ENCODE assay signal across 29 mouse cellular contexts in genomic region chr6:34073931-34074442, GRCm38 (mm10). TPM values are rescaled to one million over a fixed set of nuclear protein-coding genes. Genes with fewer than 3 reads are reported as not detected.
DNase-seq lines count a peak whose midpoint lies in the region; ATAC-seq and TF ChIP-seq lines count a peak whose summit lies in the region.
"Had no signal": no experiment of that assay in that cellular context is flagged by ENCODE, and none has a peak within 500 bp of the region (broad histone marks: within the 10 kb centered on the region; RNA-seq: fewer than 3 reads in every experiment).

No protein-coding gene starts in this region.

- no peak overlapping the region for H3K27ac ChIP-seq in intestine, postnatal 0 days (ENCODE audit: low read depth, low read length)
- no peak overlapping the region for H3K27ac ChIP-seq in intestine, embryonic 15.5 days
- H3K27ac ChIP-seq in layer of hippocampus, adult 2 months, result no peak overlapping the region
- H3K27ac ChIP-seq in thymus, adult 2 months (ENCODE audit: control insufficient read depth, insufficient read depth, low read length), result no peak overlapping the region
- no peak overlapping the region for H3K27ac ChIP-seq in stomach, postnatal 0 days (replicated peaks)
- H3K27ac ChIP-seq: embryonic facial prominence, embryonic 15.5 days; hindbrain, embryonic 12.5 days; limb, embryonic 15.5 days had no signal

- peak; percentile 41 for TF ChIP-seq CTCF in intestine, postnatal 0 days (IDR thresholded peaks at IDR 0.05; ENCODE audit: low read depth)
- peak; percentile 69 for TF ChIP-seq CTCF in layer of hippocampus, adult 2 months (conservative IDR thresholded peaks at IDR 0.05)
- no peak for TF ChIP-seq CTCF in thymus, adult 2 months (IDR thresholded peaks at IDR 0.05; ENCODE audit: borderline replicate concordance, control insufficient read depth, extremely low read depth, insufficient read depth, low read length, poor library complexity)
- peak; percentile 34 for TF ChIP-seq CTCF in stomach, postnatal 0 days (IDR thresholded peaks at IDR 0.05; ENCODE audit: low read depth)

- no peak overlapping the region for H3K4me3 ChIP-seq in intestine, postnatal 0 days (ENCODE audit: low read depth, low read length)
- H3K4me3 ChIP-seq in intestine, embryonic 15.5 days (replicated peaks), result no peak overlapping the region
- H3K4me3 ChIP-seq in layer of hippocampus, adult 2 months, result no peak overlapping the region
- no peak overlapping the region for H3K4me3 ChIP-seq in thymus, adult 2 months (ENCODE audit: control insufficient read depth, insufficient read depth, low read length)
- no peak overlapping the region for H3K4me3 ChIP-seq in stomach, postnatal 0 days (ENCODE audit: low read depth, low read length)
- H3K4me3 ChIP-seq: embryonic facial prominence, embryonic 15.5 days; heart, embryonic 12.5 days; hindbrain, embryonic 12.5 days; limb, embryonic 15.5 days had no signal

- peak in 1 of 2 experiments; percentile 28 for DNase-seq in layer of hippocampus, adult 2 months (ENCODE audit: low spot score in 2 of 2)
- DNase-seq in layer of hippocampus, adult 8-10 months (ENCODE audit: low spot score in 2 of 2), result no peak
- peak; percentile 25 for DNase-seq in thymus, postnatal 14 days
- no peak for DNase-seq in thymus, adult 2 months
- DNase-seq in stomach, postnatal 0 days (ENCODE audit: low spot score), result no peak
- DNase-seq in adrenal gland, postnatal 4 days (ENCODE audit: low spot score in 2 of 2), result no peak
- DNase-seq: adrenal gland, postnatal 14 days; B cell, adult 2 months; cerebellum, adult 11 months; cerebellum, adult 9-11 months; heart, postnatal 10 days; kidney, adult 18-20 months; kidney, postnatal 4 days; left cerebral cortex, postnatal 4 days; lung, adult 2 months; lung, postnatal 4 days; midbrain, embryonic 14.5 days; right cerebral cortex, postnatal 25 days; spleen, adult 18-20 months; thymus, postnatal 4 days had no signal

- H3K27me3 ChIP-seq in intestine, postnatal 0 days (replicated peaks; ENCODE audit: control insufficient read depth, insufficient read depth, low read length), result no peaks in the 10 kb centered on the region
- H3K27me3 ChIP-seq in intestine, embryonic 15.5 days (replicated peaks), result no peaks in the 10 kb centered on the region
- H3K27me3 ChIP-seq in thymus, adult 2 months (ENCODE audit: control insufficient read depth, insufficient read depth, low read length), result no peaks in the 10 kb centered on the region
- no peaks in the 10 kb centered on the region for H3K27me3 ChIP-seq in stomach, postnatal 0 days (ENCODE audit: control insufficient read depth, insufficient read depth, low read length)
- H3K27me3 ChIP-seq: embryonic facial prominence, embryonic 15.5 days; heart, embryonic 12.5 days; hindbrain, embryonic 12.5 days; limb, embryonic 15.5 days had no signal

- H3K9ac ChIP-seq in intestine, postnatal 0 days (ENCODE audit: low read depth, low read length), result no peak overlapping the region
- H3K9ac ChIP-seq in intestine, embryonic 15.5 days, result no peak overlapping the region
- H3K9ac ChIP-seq in stomach, postnatal 0 days (ENCODE audit: low read length), result no peak overlapping the region
- H3K9ac ChIP-seq: embryonic facial prominence, embryonic 15.5 days; heart, embryonic 12.5 days; hindbrain, embryonic 12.5 days; limb, embryonic 15.5 days had no signal

- 85% methylated on average over 3 of the region's 3 CpGs for WGBS in intestine, postnatal 0 days
- WGBS in intestine, embryonic 15.5 days, result 90% methylated on average over 3 of the region's 3 CpGs
- WGBS in thymus, adult 2 months, result 92% methylated on average over 3 of the region's 3 CpGs
- 85% methylated on average over 3 of the region's 3 CpGs for WGBS in stomach, postnatal 0 days

- H3K4me2 ChIP-seq in intestine, postnatal 0 days (replicated peaks; ENCODE audit: low read depth), result no peak overlapping the region
- H3K4me2 ChIP-seq in intestine, embryonic 15.5 days (replicated peaks), result no peak overlapping the region
- no peak overlapping the region for H3K4me2 ChIP-seq in stomach, postnatal 0 days (replicated peaks; ENCODE audit: low read depth)
- H3K4me2 ChIP-seq: embryonic facial prominence, embryonic 15.5 days; heart, embryonic 12.5 days; hindbrain, embryonic 12.5 days; limb, embryonic 15.5 days had no signal

- no peaks in the 10 kb centered on the region for H3K9me3 ChIP-seq in intestine, postnatal 0 days (ENCODE audit: control insufficient read depth)
- H3K9me3 ChIP-seq in intestine, embryonic 15.5 days, result no peaks in the 10 kb centered on the region
- no peaks in the 10 kb centered on the region for H3K9me3 ChIP-seq in stomach, postnatal 0 days (ENCODE audit: control insufficient read depth, low read length)
- H3K9me3 ChIP-seq: embryonic facial prominence, embryonic 15.5 days; heart, embryonic 12.5 days; hindbrain, embryonic 12.5 days; limb, embryonic 15.5 days had no signal

- no peaks in the 10 kb centered on the region for H3K4me1 ChIP-seq in intestine, postnatal 0 days (replicated peaks; ENCODE audit: control insufficient read depth, insufficient read depth, low read length)
- H3K4me1 ChIP-seq in intestine, embryonic 15.5 days (replicated peaks), result no peaks in the 10 kb centered on the region
- no peaks in the 10 kb centered on the region; the same call in 1 of the 2 replicates for H3K4me1 ChIP-seq in thymus, adult 2 months (replicated peaks; ENCODE audit: control insufficient read depth, insufficient read depth, low read length)
- no peaks in the 10 kb centered on the region for H3K4me1 ChIP-seq in stomach, postnatal 0 days (replicated peaks; ENCODE audit: control insufficient read depth, insufficient read depth)
- H3K4me1 ChIP-seq: embryonic facial prominence, embryonic 15.5 days; hindbrain, embryonic 12.5 days had no signal

- ATAC-seq in intestine, postnatal 0 days, result no peak
- no peak for ATAC-seq in intestine, embryonic 15.5 days
- no peak for ATAC-seq in stomach, postnatal 0 days (ENCODE audit: low FRiP score, low TSS enrichment)
- ATAC-seq: forebrain, embryonic 14.5 days had no signal

- TF ChIP-seq EP300 in stomach, postnatal 0 days (optimal IDR thresholded peaks at IDR 0.05), result no peak

- TF ChIP-seq POLR2A in thymus, adult 2 months (IDR thresholded peaks at IDR 0.05; ENCODE audit: control insufficient read depth, extremely low read depth, insufficient read depth, low read length, poor library complexity), result no peak

- no peaks in the 10 kb centered on the region for H3K36me3 ChIP-seq in intestine, postnatal 0 days (ENCODE audit: control insufficient read depth, insufficient read depth)
- H3K36me3 ChIP-seq in intestine, embryonic 15.5 days, result no peaks in the 10 kb centered on the region
- no peaks in the 10 kb centered on the region for H3K36me3 ChIP-seq in thymus, adult 2 months (ENCODE audit: control insufficient read depth, insufficient read depth, low read length)
- H3K36me3 ChIP-seq in stomach, postnatal 0 days (ENCODE audit: control insufficient read depth, insufficient read depth, low read length), result no peaks in the 10 kb centered on the region
- H3K36me3 ChIP-seq: embryonic facial prominence, embryonic 15.5 days; heart, embryonic 12.5 days; hindbrain, embryonic 12.5 days; limb, embryonic 15.5 days had no signal

RNA-seq across cellular contexts. Expression of gene Lrguk, which starts 44.7 kb away (rescaled TPM):
- 0.16 and 0.47 TPM in 2 replicates for polyA plus RNA-seq in intestine, postnatal 0 days (2015; fragmentation: Nextera tagmentation; extraction: Ambion mirVana)
- 0.36 and 0.52 TPM in 2 replicates for polyA plus RNA-seq in intestine, embryonic 15.5 days (2015; fragmentation: Nextera tagmentation; extraction: Ambion mirVana)
- total RNA-seq in layer of hippocampus, adult 2 months (2021), result 1 to 10 TPM; 2.2 to 2.4 TPM
- 1 to 10 TPM; 2.0 to 4.2 (median 3.4) TPM for total RNA-seq in layer of hippocampus, adult 8-10 months (2022)
- 0.23 and 0.31 TPM in 2 replicates for polyA plus RNA-seq in thymus, adult 2 months (2012; rRNA removed)
- 0.21 and 0.30 TPM in 2 replicates for polyA plus RNA-seq in stomach, postnatal 0 days (2015; fragmentation: Nextera tagmentation; extraction: Ambion mirVana)
- total RNA-seq in adrenal gland, postnatal 4 days (2021), result 1 to 10 TPM; 1.7 to 2.0 TPM
- total RNA-seq: gastrocnemius, adult 8-10 months; granulocyte monocyte progenitor cell, adult 5-6 weeks had no signal
